Mouse (Mus musculus): ENCODE results near the gene Fbxo41.
A peak's percentile ranks its signal among the peaks of the same experiment; 100 is the strongest.

Fbxo41 gene

GRCm38 (mm10) chr6:85502911-85503250 lies at the start of gene Fbxo41:
Gene Fbxo41 (minus strand): TSS chr6:85502994.
- DNase-seq (ENCODE audit: low read depth, low spot score), result no peak
- no peaks in the 10 kb centered on the region for H3K36me3 ChIP-seq (ENCODE audit: control insufficient read depth, insufficient read depth, low read length, poor library complexity, severe bottlenecking)
- no peaks in the 10 kb centered on the region for H3K27me3 ChIP-seq (ENCODE audit: control insufficient read depth, insufficient read depth, low read length, poor library complexity, severe bottlenecking)

DNA sequence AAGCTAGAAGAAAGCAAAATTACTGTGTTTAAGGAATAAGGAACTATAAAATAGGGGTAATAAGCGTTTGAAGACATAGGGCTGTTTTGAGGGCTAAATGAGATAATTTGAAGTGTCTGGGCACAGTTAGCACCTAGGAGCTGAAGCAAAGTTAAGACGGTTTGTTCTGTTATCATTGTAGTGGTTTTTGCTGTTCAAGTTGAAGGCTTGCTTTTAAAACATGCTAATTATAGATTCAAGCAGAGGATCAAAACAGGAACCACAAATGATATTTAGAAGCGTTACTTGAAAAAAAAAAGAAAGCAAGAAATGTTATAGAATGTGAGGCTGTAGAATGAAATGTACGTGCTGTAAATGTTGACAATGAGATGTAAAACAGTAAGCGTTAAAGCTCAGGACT lies 44.8 kb upstream of the Fbxo41 start:
- H3K36me3 ChIP-seq (ENCODE audit: control insufficient read depth, insufficient read depth, low read length, poor library complexity, severe bottlenecking), result no peaks in the 10 kb centered on the region
- H3K27me3 ChIP-seq (ENCODE audit: control insufficient read depth, insufficient read depth, low read length, poor library complexity, severe bottlenecking), result no peaks in the 10 kb centered on the region
- DNase-seq (ENCODE audit: low read depth, low spot score), result no peak

DNA sequence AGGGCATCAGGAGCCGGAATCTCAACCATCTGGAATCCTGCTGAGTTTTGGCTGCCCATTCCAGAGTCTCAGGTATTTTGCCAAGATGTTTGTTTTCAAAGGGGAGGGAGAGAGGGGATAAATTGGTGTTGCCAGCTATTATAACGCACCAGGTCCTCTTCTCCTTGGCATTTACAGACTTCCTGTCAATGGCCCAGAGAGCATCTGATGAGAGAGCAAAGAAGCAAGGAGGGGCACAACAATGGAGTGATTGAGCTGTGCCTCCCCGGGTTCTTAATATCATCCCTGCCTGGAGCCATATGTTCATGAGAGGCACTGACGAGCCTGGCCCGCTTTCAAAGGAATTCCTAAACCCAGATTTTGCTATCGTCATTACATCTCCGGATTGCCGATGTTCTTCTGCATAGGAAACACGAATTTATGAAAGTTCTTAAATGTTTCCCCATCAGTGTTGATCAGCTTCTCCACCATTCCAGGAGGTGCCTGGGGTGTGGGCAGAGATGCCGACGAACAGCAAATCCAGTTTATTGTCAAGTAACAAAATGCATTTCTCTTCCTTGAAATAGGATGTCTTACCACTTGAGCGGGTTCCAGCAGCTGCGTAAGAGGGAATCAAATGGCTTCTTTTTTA lies 41.6 kb upstream of the Fbxo41 start:
- no peaks in the 10 kb centered on the region for H3K27me3 ChIP-seq (ENCODE audit: control insufficient read depth, insufficient read depth, low read length, poor library complexity, severe bottlenecking)

GRCm38 (mm10) chr6:85543351-85544175 lies 40.8 kb upstream of the Fbxo41 start:
- no peaks in the 10 kb centered on the region for H3K27me3 ChIP-seq (ENCODE audit: control insufficient read depth, insufficient read depth, low read length, poor library complexity, severe bottlenecking)
- H3K36me3 ChIP-seq (ENCODE audit: control insufficient read depth, insufficient read depth, low read length, poor library complexity, severe bottlenecking), result no peaks in the 10 kb centered on the region
- DNase-seq (ENCODE audit: low read depth, low spot score), result no peak

More for the DNA sequence above, 41.6 kb upstream of the Fbxo41 start:
- H3K36me3 ChIP-seq (ENCODE audit: control insufficient read depth, insufficient read depth, low read length, poor library complexity, severe bottlenecking), result no peaks in the 10 kb centered on the region
- DNase-seq (ENCODE audit: low read depth, low spot score), result no peak

DNA sequence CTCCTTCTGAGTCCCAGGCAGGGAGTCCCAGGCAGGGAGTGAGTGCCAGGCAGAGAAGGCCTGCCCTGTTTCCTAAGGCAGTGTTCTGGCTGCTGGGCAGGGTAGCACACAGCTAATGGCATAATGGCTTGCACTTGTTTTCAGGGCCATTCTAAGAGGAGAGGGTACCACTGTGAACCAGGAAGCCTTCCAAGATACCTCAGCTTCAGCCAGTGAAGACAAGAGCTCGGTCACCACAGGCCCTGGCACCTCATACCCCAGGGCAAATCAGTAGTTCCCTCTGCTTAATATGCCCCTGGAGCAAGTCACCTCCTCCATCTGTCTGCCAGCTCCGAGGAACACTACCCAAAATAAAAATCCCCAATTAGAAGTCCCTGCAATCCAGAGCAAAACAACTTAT lies 20.0 kb upstream of the Fbxo41 start:
- H3K27me3 ChIP-seq (ENCODE audit: control insufficient read depth, insufficient read depth, low read length, poor library complexity, severe bottlenecking), result no peaks in the 10 kb centered on the region
- no peaks in the 10 kb centered on the region for H3K36me3 ChIP-seq (ENCODE audit: control insufficient read depth, insufficient read depth, low read length, poor library complexity, severe bottlenecking)
- DNase-seq (ENCODE audit: low read depth, low spot score), result no peak

DNA sequence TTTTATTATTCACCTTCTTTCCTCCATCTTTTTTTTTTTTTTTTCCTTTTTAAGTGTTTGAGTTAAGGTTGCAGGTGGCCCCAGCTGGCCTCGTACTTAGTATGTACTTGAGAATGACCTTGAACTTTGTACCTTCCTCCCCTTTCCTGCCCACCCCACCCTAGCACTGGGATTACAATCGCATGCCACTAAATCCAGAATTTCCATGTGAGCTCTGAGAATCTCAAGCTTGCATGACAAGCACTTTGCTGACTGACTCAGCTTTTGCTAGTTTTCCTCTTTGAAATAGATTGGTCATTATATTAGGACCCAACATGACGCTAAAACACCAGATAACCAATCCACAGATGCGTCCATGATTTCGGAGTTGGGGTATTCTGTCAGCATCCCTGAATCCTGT lies 19.2 kb upstream of the Fbxo41 start:
- no peaks in the 10 kb centered on the region for H3K27me3 ChIP-seq (ENCODE audit: control insufficient read depth, insufficient read depth, low read length, poor library complexity, severe bottlenecking)
- DNase-seq (ENCODE audit: low read depth, low spot score), result no peak
- H3K36me3 ChIP-seq (ENCODE audit: control insufficient read depth, insufficient read depth, low read length, poor library complexity, severe bottlenecking), result no peaks in the 10 kb centered on the region

DNA sequence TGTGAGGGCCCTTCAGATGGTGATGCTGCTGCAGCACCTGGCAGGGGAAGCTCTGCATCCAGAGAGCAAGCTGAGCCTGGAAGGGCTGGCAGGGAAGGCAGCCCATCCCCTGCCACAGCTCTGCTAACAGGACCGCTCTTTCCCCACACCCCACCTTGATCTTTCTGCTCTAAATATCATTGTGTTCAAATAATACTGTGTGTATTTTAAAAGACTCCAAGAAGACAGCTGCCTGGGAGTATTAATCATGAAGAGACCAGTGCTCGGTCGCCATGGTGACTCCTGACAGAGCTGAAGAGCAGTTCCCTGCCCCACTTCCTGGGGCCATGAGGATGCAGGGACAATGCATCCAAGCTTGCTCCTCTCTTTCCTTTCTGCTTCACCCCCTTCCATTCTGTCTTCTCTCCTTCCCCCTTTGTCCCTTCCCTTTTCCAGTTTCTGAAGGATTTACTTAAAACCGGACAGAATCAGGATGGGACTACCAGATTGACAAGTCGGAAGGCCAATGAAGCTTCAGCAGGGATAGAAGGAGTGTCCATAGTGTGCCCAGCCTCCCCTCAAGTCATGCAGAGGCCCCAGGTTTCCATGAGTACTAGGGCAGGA lies 15.4 kb upstream of the Fbxo41 start:
- no peaks in the 10 kb centered on the region for H3K36me3 ChIP-seq (ENCODE audit: control insufficient read depth, insufficient read depth, low read length, poor library complexity, severe bottlenecking)
- H3K27me3 ChIP-seq (ENCODE audit: control insufficient read depth, insufficient read depth, low read length, poor library complexity, severe bottlenecking), result no peaks in the 10 kb centered on the region
- DNase-seq (ENCODE audit: low read depth, low spot score), result no peak

DNA sequence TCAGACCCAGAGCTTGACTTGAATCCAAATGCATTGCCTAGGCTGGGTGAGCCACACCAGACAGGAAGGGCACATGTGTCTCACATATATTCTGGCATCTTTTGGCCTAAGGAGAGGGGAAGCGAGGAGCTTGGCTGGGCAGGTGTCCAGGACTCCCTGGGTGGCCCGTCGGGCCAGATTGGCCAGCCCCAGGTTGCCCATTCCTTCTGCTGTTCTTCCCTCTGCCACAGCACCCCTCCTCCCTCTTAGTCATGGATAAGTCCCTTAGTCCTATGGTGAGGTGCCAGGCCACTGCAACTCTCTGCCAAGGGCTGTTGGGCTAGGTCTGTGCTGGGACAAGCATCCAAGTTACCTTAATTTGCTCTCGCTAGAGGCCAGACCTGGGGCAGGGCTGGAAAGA lies 13.1 kb upstream of the Fbxo41 start:
- Histone ChIP-seq H3K27me3 (ENCODE audit: control insufficient read depth, insufficient read depth, low read length, poor library complexity, severe bottlenecking) (no peaks in the 10 kb centered on the region; the same call in 1 of the 2 replicates), H3K36me3 (ENCODE audit: control insufficient read depth, insufficient read depth, low read length, poor library complexity, severe bottlenecking) (no peaks in the 10 kb centered on the region)
- DNase-seq (ENCODE audit: low read depth, low spot score), result no peak

- Histone ChIP-seq H3K36me3 (ENCODE audit: control insufficient read depth, insufficient read depth, low read length, poor library complexity, severe bottlenecking) (no peaks in the 10 kb centered on the region), H3K27me3 (ENCODE audit: control insufficient read depth, insufficient read depth, low read length, poor library complexity, severe bottlenecking) (no peaks in the 10 kb centered on the region; the same call in 1 of the 2 replicates)
- DNase-seq (ENCODE audit: low read depth, low spot score), result peak; percentile 38
Observed at GRCm38 (mm10) chr6:85513531-85513910, 10.7 kb upstream of the Fbxo41 start, which contains the start of gene Egr4. Gene Egr4 (minus strand): TSS chr6:85513589.

- H3K27me3 ChIP-seq (ENCODE audit: control insufficient read depth, insufficient read depth, low read length, poor library complexity, severe bottlenecking), result no peaks in the 10 kb centered on the region; the same call in 1 of the 2 replicates
- no peaks in the 10 kb centered on the region for H3K36me3 ChIP-seq (ENCODE audit: control insufficient read depth, insufficient read depth, low read length, poor library complexity, severe bottlenecking)
- DNase-seq (ENCODE audit: low read depth, low spot score), result no peak
Observed at GRCm38 (mm10) chr6:85512577-85513530, 10.1 kb upstream of the Fbxo41 start.

- Histone ChIP-seq H3K36me3 (ENCODE audit: control insufficient read depth, insufficient read depth, low read length, poor library complexity, severe bottlenecking) (no peaks in the 10 kb centered on the region), H3K27me3 (ENCODE audit: control insufficient read depth, insufficient read depth, low read length, poor library complexity, severe bottlenecking) (no peaks in the 10 kb centered on the region; the same call in 1 of the 2 replicates)
- DNase-seq (ENCODE audit: low read depth, low spot score), result no peak
Observed at GRCm38 (mm10) chr6:85512056-85512440, 9.3 kb upstream of the Fbxo41 start.

DNA sequence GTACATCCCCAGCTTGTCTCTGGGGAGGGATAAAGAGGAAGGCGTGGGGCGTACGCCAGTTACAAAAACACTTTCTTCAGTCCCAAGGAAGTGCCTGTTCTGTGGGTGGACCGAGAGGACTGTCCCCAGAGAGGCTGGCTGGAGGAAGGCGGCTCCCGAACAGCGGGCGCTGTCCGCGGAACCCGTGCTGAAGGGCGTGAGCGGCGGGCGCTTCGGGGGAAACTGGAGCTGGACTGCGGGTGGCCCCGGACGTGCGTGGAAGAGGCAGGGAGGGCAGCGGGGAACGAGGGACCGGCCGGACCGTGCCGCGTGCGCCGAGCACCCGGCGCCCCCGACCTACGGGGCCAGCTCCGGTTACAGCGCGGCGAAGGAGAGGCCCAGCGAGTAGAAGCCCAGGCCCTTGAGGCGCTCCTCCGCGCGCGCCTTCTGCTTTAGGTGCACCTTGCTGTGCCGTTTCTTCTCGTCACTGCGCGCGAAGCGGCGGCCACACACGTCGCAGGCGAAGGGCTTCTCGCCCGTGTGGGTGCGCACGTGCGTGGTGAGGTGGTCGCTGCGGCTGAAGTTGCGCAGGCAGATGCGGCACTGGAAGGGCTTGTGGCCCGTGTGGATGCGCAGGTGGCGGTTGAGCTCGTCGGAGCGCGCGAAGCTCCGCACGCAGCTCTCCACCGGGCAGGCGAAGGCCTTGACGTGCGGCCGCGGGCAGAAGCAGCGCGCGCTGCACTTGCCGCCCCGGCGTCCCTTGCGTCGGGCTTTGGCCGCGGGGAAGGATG lies 8.7 kb upstream of the Fbxo41 start:
- H3K27me3 ChIP-seq (ENCODE audit: control insufficient read depth, insufficient read depth, low read length, poor library complexity, severe bottlenecking), result no peaks in the 10 kb centered on the region; the same call in 1 of the 2 replicates
- H3K36me3 ChIP-seq (ENCODE audit: control insufficient read depth, insufficient read depth, low read length, poor library complexity, severe bottlenecking), result no peaks in the 10 kb centered on the region
- DNase-seq (ENCODE audit: low read depth, low spot score), result no peak

- DNase-seq (ENCODE audit: low read depth, low spot score), result peak; percentile 7
- Histone ChIP-seq H3K27me3 (ENCODE audit: control insufficient read depth, insufficient read depth, low read length, poor library complexity, severe bottlenecking) (no peaks in the 10 kb centered on the region; the same call in 1 of the 2 replicates), H3K36me3 (ENCODE audit: control insufficient read depth, insufficient read depth, low read length, poor library complexity, severe bottlenecking) (no peaks in the 10 kb centered on the region)
Observed at GRCm38 (mm10) chr6:85510476-85510875, 7.7 kb upstream of the Fbxo41 start.

DNA sequence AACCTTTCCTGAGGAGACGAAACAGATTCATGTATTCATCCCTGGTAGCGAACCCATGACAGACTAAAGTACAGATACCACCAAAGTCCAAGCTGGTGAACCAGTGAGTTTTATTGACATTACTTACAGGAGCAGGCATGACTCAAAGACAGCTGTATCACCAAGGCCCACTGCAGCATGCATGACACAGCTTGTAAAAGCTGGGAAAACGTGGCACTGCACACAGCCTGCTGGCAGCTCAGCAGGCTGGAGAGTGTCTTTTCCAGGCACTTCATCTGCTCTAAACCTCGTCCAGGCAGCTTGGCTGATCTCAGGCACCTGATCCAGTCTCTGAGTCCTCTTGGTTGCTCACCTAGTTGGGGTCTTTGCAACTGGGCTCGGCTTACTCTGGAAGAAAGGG lies 5.8 kb upstream of the Fbxo41 start:
- no peak for DNase-seq (ENCODE audit: low read depth, low spot score)
- no peaks in the 10 kb centered on the region; the same call in 1 of the 2 replicates for H3K27me3 ChIP-seq (ENCODE audit: control insufficient read depth, insufficient read depth, low read length, poor library complexity, severe bottlenecking)
- no peaks in the 10 kb centered on the region for H3K36me3 ChIP-seq (ENCODE audit: control insufficient read depth, insufficient read depth, low read length, poor library complexity, severe bottlenecking)

Measured in splenic B cell, adult 2 months (primary cell).